Mouse (Mus musculus) layer of hippocampus, postnatal 25 days (tissue): ENCODE results near the gene Scube3. TPM values are rescaled to one million over a fixed set of nuclear protein-coding genes. Genes with fewer than 3 reads are reported as not detected.
A peak's percentile ranks its signal among the peaks of the same experiment; 100 is the strongest.

ENCODE experiments used
- DNase-seq, 2 experiments: peaks; one replicate each; pipeline ENCODE4 v3.0.0; 2022; ENCODE audit warnings: mixed read lengths in 2 of 2, low spot score in 1 of 2; ENCODE audit errors: extremely low spot score in 1 of 2
- total RNA-seq, 2 experiments: library from RNA; stranded (reverse); gene quantifications; 2 replicates each; pipeline ENCODE4 v1.2.3; 2021

The Scube3 gene
- total RNA-seq, 2 experiments from 2014 or later, result 1.0 to 1.1 TPM

DNA sequence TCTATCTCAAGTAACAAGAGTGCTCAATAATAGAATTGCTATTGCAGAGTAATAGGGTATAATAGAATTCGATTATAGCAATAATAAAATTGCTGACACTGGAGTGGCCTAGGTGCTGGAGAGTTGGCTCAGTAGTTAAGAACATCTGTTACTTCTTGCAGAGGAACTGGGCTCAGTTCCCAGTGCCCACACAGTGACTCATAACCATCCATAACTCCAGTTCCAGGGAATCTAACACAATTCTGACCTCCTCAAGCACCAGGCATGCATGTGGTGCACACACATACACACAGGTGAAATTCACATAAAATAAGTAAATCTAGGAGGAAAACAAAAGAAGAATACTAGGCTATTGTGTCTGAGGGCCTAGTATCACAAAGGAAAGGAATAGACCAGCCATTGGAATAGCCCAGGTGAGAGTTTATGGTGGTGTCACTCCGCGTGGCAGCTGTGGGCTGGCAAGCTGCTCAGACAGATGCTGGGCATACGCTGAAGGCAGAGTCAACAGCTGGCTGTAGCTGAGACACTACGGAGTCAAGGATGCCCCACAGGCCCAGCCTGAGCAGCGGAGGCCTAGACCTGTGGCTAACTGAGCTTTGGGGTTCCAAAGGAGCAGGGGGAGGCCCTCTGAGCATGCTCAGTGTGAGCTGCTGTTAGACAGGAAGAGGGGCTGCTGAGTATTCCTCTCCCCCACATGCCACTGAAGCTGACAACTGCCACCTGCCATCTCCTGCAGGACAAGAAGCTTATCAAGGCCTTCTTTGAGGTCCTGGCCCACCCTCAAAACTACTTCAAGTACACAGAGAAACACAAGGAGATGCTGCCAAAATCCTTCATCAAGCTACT, 28.7 kb downstream of the Scube3 start:
- no peak for DNase-seq

GRCm38 (mm10) chr17:28172690-28173089, 30.7 kb downstream of the Scube3 start:
- no peak for DNase-seq

- peak; percentile 89 to 94 for DNase-seq
Measured at GRCm38 (mm10) chr17:28176775-28177539, 35.0 kb downstream of the Scube3 start, which contains the start of gene Zfp523. Gene Zfp523, plus strand, starts transcription at chr17:28177129.

DNA sequence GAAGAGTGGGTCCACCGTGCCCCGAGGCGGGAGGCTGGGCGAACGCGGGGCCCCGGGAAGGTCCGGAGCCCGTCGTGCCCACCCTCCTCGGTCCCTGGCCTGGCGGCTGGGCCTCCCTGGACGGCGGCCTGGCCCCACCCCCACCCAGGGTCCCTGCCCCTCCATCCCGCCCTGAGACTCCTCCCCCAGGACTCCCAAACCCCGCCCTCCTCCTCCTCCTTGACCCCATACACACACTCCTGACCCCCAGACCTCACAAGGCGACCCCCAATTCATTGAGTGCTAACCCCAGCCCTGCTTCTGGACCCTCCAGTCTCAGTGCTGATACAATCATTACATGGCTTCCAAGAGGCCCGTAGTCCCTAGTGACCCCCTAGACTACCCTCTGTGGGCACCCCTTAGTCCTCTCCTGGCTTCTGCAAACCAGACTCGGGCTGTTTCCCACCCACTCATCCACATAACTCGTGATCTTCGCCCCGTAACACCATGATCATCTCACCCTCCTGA, 35.7 kb downstream of the Scube3 start:
- no peak for DNase-seq

GRCm38 (mm10) chr17:28180331-28180730, 38.4 kb downstream of the Scube3 start:
- DNase-seq, result no peak

DNA sequence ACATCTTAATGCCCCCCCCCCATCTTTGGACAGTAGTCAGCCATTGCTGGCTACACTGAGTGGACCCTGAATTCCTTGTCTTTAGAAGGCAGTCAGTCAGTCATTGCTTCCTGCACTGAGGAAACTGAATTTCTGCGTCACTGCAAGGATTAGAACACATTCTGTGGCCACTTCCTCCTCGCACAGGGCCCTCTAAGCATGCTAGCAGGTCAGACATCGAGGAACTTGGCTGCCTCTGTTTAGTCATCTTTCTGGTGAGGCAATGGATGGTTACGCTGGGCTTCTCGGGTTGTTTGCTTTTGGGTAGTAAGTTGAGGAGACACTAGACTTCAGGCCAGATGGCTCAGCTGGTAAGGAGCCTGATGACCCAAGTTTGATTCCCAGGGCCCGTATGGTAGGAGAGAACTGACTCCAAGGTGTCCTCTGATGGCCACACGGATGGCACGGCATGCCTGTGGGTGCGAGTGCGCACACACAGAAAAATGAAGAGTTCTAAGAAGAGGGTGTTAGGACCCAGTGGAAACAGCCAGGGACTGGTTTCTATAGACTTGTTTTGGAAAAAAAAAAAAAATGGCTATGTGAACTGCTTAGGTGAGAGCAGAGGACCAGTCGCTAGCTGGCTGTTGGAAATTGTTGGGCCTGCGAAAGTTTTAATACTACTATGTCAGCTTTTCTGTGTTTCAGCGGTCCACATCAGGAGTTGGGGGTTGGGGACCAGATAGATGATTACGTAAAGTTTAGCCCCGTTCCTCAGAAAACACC, 39.0 kb downstream of the Scube3 start:
- DNase-seq, result no peak

- DNase-seq, result no peak
Measured at GRCm38 (mm10) chr17:28184971-28185638, 43.2 kb downstream of the Scube3 start.

DNA sequence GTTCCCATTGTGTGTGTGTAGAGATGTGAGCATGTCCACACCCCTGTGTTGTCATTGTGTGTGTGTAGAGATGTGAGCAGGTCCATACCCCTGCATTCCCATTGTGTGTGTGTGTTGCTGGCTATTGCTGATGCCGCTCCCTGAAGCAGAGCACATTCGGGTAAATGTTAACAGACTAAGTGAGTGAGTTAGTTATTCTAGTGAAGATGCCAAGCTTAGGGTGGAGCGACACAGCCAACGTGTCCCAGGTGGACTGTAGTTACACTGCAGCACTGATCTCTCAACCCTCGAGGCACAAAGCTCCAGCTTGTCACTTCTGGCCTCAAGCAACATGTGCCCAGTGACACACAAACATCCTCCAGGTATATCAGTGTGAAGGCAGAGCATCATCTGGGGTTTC, 46.4 kb downstream of the Scube3 start:
- DNase-seq, result no peak

DNA sequence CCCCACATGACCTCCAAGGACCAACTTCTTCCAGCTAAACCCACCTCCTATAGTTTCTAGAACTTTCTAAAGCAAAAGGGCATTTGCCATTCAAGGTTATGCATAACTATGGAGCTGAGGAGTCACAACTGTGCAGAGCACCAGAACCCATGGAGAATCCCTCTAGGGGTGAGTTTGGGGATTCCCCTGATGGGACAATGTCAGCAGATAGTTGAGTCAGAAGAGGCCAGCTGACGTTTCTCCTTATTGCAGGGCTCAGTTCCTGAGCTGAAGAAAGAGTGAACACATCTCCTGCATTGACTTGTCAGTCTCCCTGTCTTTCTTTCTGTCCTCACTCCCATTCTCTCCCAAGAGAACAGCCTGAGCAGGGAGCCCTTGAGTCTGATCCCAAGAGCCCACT, 50.8 kb downstream of the Scube3 start:
- no peak for DNase-seq

DNA sequence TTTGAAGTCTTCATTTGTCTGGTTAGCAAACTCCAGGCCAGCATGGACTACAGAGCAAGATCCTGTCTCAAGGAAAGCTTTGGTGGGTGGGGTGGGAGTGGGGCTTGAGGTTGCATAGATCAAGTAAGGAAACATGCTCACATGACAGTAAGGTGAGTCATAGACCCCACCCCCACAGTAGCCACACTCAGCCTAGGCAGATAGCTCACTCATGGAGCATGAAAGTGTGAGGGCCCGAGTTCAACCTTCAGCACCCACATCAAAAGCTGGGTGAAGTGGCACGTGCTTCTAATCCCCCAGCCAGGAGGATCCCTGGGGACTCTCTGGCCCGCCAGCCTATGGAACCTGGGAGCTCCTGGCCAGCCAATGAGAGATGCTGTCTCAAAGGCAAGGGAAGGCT, 51.6 kb downstream of the Scube3 start:
- DNase-seq, result no peak

DNA sequence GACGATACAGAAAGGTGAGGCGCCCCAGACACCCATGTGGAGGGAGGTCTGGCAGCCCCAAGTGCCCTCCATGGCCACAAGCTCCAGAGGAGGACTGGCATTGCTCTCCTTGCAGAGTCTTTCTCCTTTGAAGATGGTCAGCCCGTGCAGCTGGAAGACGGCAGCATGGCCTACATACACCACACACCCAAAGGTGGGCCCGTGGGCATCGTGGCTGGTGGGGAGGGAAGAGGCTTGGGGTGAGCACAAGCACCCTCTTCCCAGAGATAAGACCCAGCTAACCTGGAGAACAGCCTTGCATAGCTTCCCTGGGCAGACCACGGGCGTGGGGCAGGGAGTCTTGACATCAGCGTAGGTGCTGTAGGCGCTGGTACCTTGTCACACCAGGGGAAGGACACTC, 53.1 kb downstream of the Scube3 start:
- no peak for DNase-seq

DNA sequence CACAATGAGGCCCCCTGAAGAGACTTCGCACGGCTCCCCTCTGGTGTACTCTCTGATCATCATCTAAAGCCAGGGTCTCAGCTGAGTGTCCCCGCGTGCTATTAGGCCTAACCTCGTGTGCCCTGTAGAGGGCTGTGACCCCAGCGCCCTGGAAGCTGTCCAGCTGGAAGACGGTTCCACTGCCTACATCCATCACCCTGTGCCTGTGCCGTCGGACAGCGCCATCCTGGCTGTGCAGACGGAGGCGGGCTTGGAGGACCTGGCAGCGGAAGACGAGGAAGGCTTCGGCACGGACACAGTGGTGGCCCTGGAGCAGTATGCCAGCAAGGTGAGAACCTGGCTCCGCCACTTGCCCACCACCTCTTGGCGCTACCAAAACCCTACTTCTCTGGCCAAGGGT, 55.7 kb downstream of the Scube3 start:
- DNase-seq, result no peak

DNA sequence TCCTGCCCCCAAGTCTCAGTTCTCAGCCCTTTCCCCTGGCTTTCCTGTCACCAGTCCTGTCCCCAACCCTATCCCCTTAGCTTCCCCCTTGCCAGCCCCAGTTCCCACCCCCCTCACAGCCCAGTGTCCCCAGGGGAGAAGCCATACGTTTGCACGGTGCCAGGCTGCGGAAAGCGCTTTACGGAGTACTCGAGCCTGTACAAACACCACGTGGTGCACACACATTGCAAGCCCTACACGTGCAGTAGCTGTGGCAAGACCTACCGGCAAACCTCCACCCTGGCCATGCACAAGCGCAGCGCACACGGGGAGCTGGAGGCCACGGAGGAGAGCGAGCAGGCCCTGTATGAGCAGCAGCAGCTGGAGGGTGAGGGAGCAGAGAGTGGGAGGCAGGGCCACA, 60.0 kb downstream of the Scube3 start:
- no peak for DNase-seq

DNA sequence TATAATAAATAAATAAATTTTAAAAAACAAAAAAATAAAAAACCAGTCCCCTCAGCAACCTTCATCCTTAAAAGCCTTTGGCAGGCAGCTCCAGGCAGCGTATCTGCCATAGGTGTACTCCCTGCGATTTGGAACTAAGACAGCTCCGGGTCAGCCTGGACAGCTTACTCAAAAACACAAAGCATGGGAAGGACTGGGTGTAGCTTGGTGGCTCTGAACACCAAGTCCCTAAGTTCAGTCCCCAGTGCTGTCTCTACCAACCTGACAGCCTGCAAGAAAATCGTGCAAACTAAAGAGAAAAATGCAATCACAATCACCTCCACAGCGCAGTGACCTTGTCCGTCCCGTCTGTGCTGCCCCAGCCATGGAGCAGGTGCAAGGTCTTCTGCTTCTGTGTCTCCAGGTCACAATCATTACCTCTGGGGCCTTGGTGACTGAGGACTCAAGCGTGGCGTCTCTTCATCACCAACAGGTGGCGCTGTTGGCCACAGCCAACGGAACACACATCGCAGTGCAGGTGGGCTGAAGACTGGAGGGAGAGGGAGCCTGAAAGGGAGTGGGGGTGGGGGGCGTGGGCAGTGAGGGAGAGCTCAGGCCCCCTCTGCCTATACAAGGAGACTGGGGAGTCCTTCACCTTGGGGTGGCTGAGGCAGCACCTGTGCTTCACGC, 62.2 kb downstream of the Scube3 start:
- DNase-seq, result peak in 1 of 2 experiments; percentile 52

DNA sequence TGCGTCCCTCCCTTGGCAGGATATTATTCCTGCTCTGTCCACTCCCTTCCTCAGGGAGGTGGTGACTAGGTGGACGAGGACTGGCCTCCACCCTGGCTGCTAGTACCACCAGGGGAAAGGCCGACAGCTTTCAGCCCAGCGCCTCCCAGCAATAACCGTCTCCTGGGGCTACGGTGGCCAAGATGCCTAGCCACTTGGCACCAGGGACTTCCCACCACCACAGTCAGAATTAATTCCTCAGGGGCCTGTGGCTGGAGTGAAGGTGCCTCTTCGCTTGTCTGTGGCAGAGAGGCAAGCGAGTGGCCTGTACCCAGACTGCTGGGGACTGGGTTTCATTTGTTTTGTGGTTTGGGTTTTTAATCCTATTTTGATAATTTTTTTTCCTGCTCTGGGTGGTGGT, 63.5 kb downstream of the Scube3 start:
- DNase-seq, result no peak

- DNase-seq, result no peak
Measured at GRCm38 (mm10) chr17:28207092-28207491, 65.2 kb downstream of the Scube3 start.

- DNase-seq, result peak in 1 of 2 experiments; percentile 32
Measured at GRCm38 (mm10) chr17:28207591-28208313, 65.8 kb downstream of the Scube3 start, which contains the start of gene Def6. Gene Def6, plus strand, starts transcription at chr17:28207778.

- DNase-seq, result no peak
Measured at GRCm38 (mm10) chr17:28208314-28208612, 66.3 kb downstream of the Scube3 start.
